Mouse (Mus musculus) MEL (cell line): ENCODE measurements at regions not wholly inside any gene's neighbourhood (a gene's known extent, or its start where the extent isn't known, plus 50 kb on each side); places are given as distances from the start of the nearest gene placed in this dataset.

Experiments used
- CTCF ChIP-seq, 3 experiments: IDR thresholded peaks in 2 of 3; conservative IDR thresholded peaks in 1 of 3; 2 replicates each; pipeline ENCODE4 v1.5.1; 2011 to 2012; ENCODE audit warnings: low read length in 3 of 3, low read depth in 2 of 3, mild to moderate bottlenecking in 2 of 3, improper control_type of control experiment in 1 of 3, inconsistent platforms in 1 of 3, mixed read lengths in 1 of 3, moderate library complexity in 1 of 3; ENCODE audit not compliant: control insufficient read depth in 1 of 3, insufficient read depth in 1 of 3, poor library complexity in 1 of 3, severe bottlenecking in 1 of 3
- MYC ChIP-seq: IDR thresholded peaks from 2 replicates; pipeline ENCODE4 v1.6.1; 2011; ENCODE audit warnings: low read depth, mild to moderate bottlenecking, low read length, improper control_type of control experiment, moderate library complexity
- NELFE ChIP-seq: IDR thresholded peaks from 2 replicates; pipeline ENCODE4 v1.6.1; 2011; ENCODE audit warnings: low read depth, low read length, improper control_type of control experiment
- USF2 ChIP-seq, 2 experiments: IDR thresholded peaks; 2 replicates each; pipeline ENCODE4 v1.6.1; 2011 to 2012; ENCODE audit warnings: improper control_type of control experiment in 2 of 2, low read length in 2 of 2, borderline replicate concordance in 1 of 2, inconsistent platforms in 1 of 2, low read depth in 1 of 2, mild to moderate bottlenecking in 1 of 2; ENCODE audit not compliant: insufficient read depth in 1 of 2
- ZKSCAN1 ChIP-seq: IDR thresholded peaks from 2 replicates; pipeline ENCODE4 v1.6.1; 2012; ENCODE audit warnings: low read depth, mild to moderate bottlenecking, inconsistent platforms, low read length, improper control_type of control experiment, moderate library complexity

GRCm38 (mm10) chr14:36414180-36414579 lies 319.5 kb downstream of the 4930474N05Rik start:
- TF ChIP-seq USF2 (IDR thresholded peaks at IDR 0.05; ENCODE audit: borderline replicate concordance in 1 of 2, insufficient read depth in 1 of 2, low read depth in 1 of 2, low read length in 2 of 2) (no peak), ZKSCAN1 (no peak), CTCF (IDR thresholded peaks at IDR 0.05 in 2 of 3, conservative IDR thresholded peaks at IDR 0.05 in 1 of 3; ENCODE audit: control insufficient read depth in 1 of 3, insufficient read depth in 1 of 3, low read depth in 2 of 3, low read length in 3 of 3, poor library complexity in 1 of 3, severe bottlenecking in 1 of 3) (no peak), MYC (no peak), NELFE (no peak)
